Mouse (Mus musculus) heart, embryonic 13.5 days (tissue): ENCODE measurements around the gene Add2. TPM values are rescaled to one million over a fixed set of nuclear protein-coding genes. Genes with fewer than 3 reads are reported as not detected.

Source experiments
- ATAC-seq: fragments of 200-750 bp; cut with Nextera tagmentation; 2 replicates; pipeline ENCODE4 v1.8.0; 2017; ENCODE audit warnings: moderate TSS enrichment; ENCODE audit not compliant: insufficient number of reproducible peaks, low FRiP score, low TSS enrichment; ENCODE audit errors: extremely low read depth
- H3K27ac ChIP-seq: fragments of 300-500 bp; sonication (generic); replicated peaks from 2 replicates; pipeline ENCODE4 v1.5.1; 2015; ENCODE audit warnings: moderate library complexity, mild to moderate bottlenecking, inconsistent platforms
- H3K27me3 ChIP-seq: fragments of 300-500 bp; sonication (generic); replicated peaks from 2 replicates; pipeline ENCODE4 v1.6.1; 2015; ENCODE audit warnings: mild to moderate bottlenecking, inconsistent platforms
- H3K36me3 ChIP-seq: fragments of 300-500 bp; sonication (generic); 2 replicates; pipeline ENCODE4 v1.6.1; 2015; ENCODE audit warnings: mild to moderate bottlenecking, inconsistent platforms
- H3K4me1 ChIP-seq: fragments of 300-500 bp; sonication (generic); 2 replicates; pipeline ENCODE4 v1.6.1; 2015; ENCODE audit warnings: inconsistent platforms
- H3K4me2 ChIP-seq: fragments of 300-500 bp; sonication (generic); 2 replicates; pipeline ENCODE4 v1.6.1; 2015; ENCODE audit warnings: inconsistent platforms, mild to moderate bottlenecking, moderate library complexity
- H3K4me3 ChIP-seq: fragments of 300-500 bp; sonication (generic); 2 replicates; pipeline ENCODE4 v1.5.1; 2015; ENCODE audit warnings: moderate library complexity, mild to moderate bottlenecking, inconsistent platforms
- H3K9ac ChIP-seq: fragments of 300-500 bp; sonication (generic); 2 replicates; pipeline ENCODE4 v1.6.1; 2015; ENCODE audit warnings: inconsistent platforms, mild to moderate bottlenecking, moderate library complexity
- H3K9me3 ChIP-seq: fragments of 300-500 bp; sonication (generic); 2 replicates; pipeline ENCODE4 v1.6.1; 2016; ENCODE audit warnings: inconsistent platforms
- WGBS: fragments of 180-500 bp; shearing (Covaris S2); methylation state at CpG from one replicate; pipeline ENCODE4 v1.1.7; 2015; ENCODE audit warnings: mixed read lengths; 5-methylcytosine and 5-hydroxymethylcytosine counted together
- polyA plus RNA-seq: library from polyadenylated mRNA; unstranded; fragments of >200 nt; fragmentation: Nextera tagmentation; extraction: Ambion mirVana; gene quantifications from 2 replicates; pipeline ENCODE4 v1.2.1, GENCODE M21; 2015

Add2 gene
- polyA plus RNA-seq, 1 experiment from 2014 or later: 6.4 TPM

DNA sequence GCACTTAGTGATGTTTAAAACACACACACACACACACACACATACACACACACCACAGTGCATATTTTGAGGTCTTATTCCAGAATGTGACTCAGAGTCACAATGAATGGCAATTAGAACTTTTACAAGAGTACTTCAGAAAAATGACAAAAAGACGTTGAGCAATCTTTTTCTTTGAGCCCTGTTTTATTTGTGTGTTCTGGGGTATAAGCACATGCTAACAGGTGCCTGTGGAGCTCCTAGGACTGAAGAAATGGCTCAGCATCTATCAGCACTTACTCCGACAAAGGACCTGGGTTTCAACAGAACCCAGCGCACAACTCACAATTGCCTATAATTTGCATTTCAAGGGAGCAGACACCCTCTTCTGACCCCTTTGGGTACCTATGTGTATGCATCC, 135.5 kb downstream of the Add2 start:
- H3K27ac ChIP-seq: no peak overlapping the region
- no peak overlapping the region for H3K9ac ChIP-seq
- whole genome bisulfite sequencing: 68% methylated on average over 3 of the region's 3 CpGs
- no peak overlapping the region for H3K4me3 ChIP-seq
- H3K36me3 ChIP-seq: no peaks in the 10 kb centered on the region
- H3K27me3 ChIP-seq: no peaks in the 10 kb centered on the region
- ATAC-seq: no peak
- H3K4me1 ChIP-seq: no peaks in the 10 kb centered on the region
- H3K9me3 ChIP-seq: no peaks in the 10 kb centered on the region
- H3K4me2 ChIP-seq: no peak overlapping the region

DNA sequence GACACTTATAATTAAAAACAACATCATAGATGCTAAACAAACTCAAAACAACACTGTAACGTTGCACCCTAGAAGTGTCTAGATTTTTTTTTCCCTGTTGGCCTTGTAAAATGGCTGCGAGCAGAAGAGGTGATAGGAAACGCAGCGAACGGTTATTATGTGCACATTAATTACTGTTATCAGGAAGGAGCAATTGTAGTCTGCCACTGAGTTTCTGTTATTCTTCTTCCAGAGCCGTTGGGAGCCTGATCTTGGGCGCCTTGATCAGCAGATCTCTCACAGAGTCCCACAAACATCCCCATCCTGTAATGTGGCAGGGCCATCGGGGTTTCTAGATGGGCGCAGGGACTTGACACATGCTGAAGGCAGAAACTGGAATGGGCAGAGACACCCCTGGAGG, 137.9 kb downstream of the Add2 start:
- ATAC-seq: no peak
- Histone ChIP-seq H3K9ac (no peak overlapping the region), H3K27ac (no peak overlapping the region), H3K4me2 (no peak overlapping the region), H3K36me3 (no peaks in the 10 kb centered on the region), H3K4me1 (no peaks in the 10 kb centered on the region), H3K4me3 (no peak overlapping the region), H3K27me3 (no peaks in the 10 kb centered on the region), H3K9me3 (no peaks in the 10 kb centered on the region)
- WGBS: 72% methylated on average over 9 of the region's 9 CpGs

DNA sequence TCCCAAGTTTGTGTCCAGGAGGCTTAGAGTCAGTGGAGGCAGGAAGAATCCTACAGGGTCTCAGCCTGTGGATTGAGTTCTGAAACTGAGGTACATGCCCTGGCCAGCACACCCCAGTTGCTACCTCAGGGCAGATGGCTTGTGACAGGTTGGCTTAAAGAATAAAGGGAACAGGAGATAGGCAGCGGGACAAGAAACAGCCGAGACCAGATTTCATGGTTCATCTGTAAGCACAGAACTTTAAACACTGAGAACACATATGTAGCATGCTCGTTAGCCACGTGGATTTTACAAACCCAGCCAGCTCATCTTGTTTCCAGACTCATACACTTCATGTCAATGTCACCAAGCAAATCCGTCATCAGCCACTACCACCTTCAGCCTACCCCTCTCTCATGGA, 139.4 kb downstream of the Add2 start:
- no peak overlapping the region for H3K4me2 ChIP-seq
- H3K9me3 ChIP-seq: no peaks in the 10 kb centered on the region
- no peak overlapping the region for H3K9ac ChIP-seq
- no peak for ATAC-seq
- H3K4me3 ChIP-seq: no peak overlapping the region
- no peaks in the 10 kb centered on the region for H3K36me3 ChIP-seq
- WGBS: 56% methylated on average over 5 of the region's 5 CpGs
- no peaks in the 10 kb centered on the region for H3K27me3 ChIP-seq
- no peaks in the 10 kb centered on the region for H3K4me1 ChIP-seq
- no peak overlapping the region for H3K27ac ChIP-seq

DNA sequence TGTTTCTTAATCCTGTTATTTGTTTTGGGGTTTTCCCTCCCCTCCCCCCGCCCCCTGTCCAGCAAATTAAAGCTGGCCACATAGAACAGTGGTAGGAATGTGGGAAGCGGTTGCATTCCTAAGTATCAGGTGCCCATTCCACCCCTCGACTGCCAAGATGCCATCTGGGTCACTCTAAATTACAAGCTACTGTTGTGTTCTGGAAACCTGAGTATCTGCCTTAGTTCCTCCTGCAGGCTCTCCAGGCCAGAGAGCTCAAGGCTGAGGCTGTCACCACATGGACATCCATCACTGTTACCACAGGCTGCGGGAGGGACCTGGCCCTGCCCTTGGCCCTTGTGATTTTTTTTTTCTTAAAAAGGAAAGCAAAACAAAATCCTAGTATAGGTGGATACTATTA, 140.7 kb downstream of the Add2 start:
- no peaks in the 10 kb centered on the region for H3K36me3 ChIP-seq
- no peak for ATAC-seq
- H3K9ac ChIP-seq: no peak overlapping the region
- no peak overlapping the region for H3K4me2 ChIP-seq
- H3K27ac ChIP-seq: no peak overlapping the region
- no peaks in the 10 kb centered on the region for H3K27me3 ChIP-seq
- WGBS: 47% methylated on average over 4 of the region's 4 CpGs
- no peaks in the 10 kb centered on the region for H3K9me3 ChIP-seq
- no peak overlapping the region for H3K4me3 ChIP-seq
- H3K4me1 ChIP-seq: no peaks in the 10 kb centered on the region

Other genes with a start within 250 kb of the Add2 start
- gene Nat8f6, start 207.7 kb upstream of the Add2 start, polyA plus RNA-seq: 0.09 TPM in 1 of 2 replicates, not detected in the other
- not detected in 2 replicates for gene Nat8f5, start 207.7 kb upstream of the Add2 start, polyA plus RNA-seq
- gene Nat8, start 196.6 kb upstream of the Add2 start, polyA plus RNA-seq: not detected in 2 replicates
- not detected in 2 replicates for gene Nat8f2, start 159.5 kb upstream of the Add2 start, polyA plus RNA-seq
- gene Nat8f4, start 123.8 kb upstream of the Add2 start, polyA plus RNA-seq: 2.2 TPM in 2 replicates
- gene Tprkb, start 116.8 kb upstream of the Add2 start, polyA plus RNA-seq: 19.7 and 24.2 TPM in 2 replicates
- gene Nat8f1, start 113.0 kb upstream of the Add2 start, polyA plus RNA-seq: 3.8 and 5.9 TPM in 2 replicates
- 34.1 and 36.7 TPM in 2 replicates for gene Dusp11, start 67.0 kb upstream of the Add2 start, polyA plus RNA-seq
- not detected in 2 replicates for gene Figla, start 12.5 kb upstream of the Add2 start, polyA plus RNA-seq
- gene Tgfa, start 166.5 kb downstream of the Add2 start, polyA plus RNA-seq: 3.1 and 3.2 TPM in 2 replicates